Mouse (Mus musculus): ENCODE data around the gene Sash3. TPM values are rescaled to one million over a fixed set of nuclear protein-coding genes. Genes with fewer than 3 reads are reported as not detected.

The Sash3 gene
- 136 TPM for polyA plus RNA-seq (2017; shearing (Covaris generic))

GRCm38 (mm10) chrX:48146262-48146661, at the start of gene Sash3:
Gene Sash3, plus strand, starts transcription at chrX:48146436.

GRCm38 (mm10) chrX:48108394-48109315, 37.6 kb upstream of the Sash3 start, which contains the start of gene Xpnpep2:
Gene Xpnpep2, plus strand, starts transcription at chrX:48108725.

GRCm38 (mm10) chrX:48208519-48209185, 62.4 kb downstream of the Sash3 start, which contains the start of gene Zdhhc9:
Gene Zdhhc9, minus strand, starts transcription at chrX:48208878.

Other genes starting within 250 kb of the Sash3 start
- 6.7 TPM for gene Ocrl, start 234.0 kb upstream of the Sash3 start, polyA plus RNA-seq (2017; shearing (Covaris generic))
- not detected for gene Apln, start 111.6 kb upstream of the Sash3 start, polyA plus RNA-seq (2017; shearing (Covaris generic))
- gene Xpnpep2, start 37.7 kb upstream of the Sash3 start, polyA plus RNA-seq (2017; shearing (Covaris generic)), result 0.62 TPM
- gene Zdhhc9, start 62.4 kb downstream of the Sash3 start, polyA plus RNA-seq (2017; shearing (Covaris generic)), result 26.9 TPM
- 24.5 TPM for gene Utp14a, start 110.4 kb downstream of the Sash3 start, polyA plus RNA-seq (2017; shearing (Covaris generic))
- gene Bcorl1, start 194.9 kb downstream of the Sash3 start, polyA plus RNA-seq (2017; shearing (Covaris generic)), result 2.3 TPM

All from effector memory CD4-positive, alpha-beta T cell, adult 7 months (primary cell).